Mouse (Mus musculus): ENCODE measurements around the gene Ehmt1.

GRCm38 (mm10) chr2:24806143-24806542, 113.3 kb downstream of the Ehmt1 start:
- TF ChIP-seq POLR2A (IDR thresholded peaks at IDR 0.05; ENCODE audit: insufficient read depth, low read depth, low read length), result no peak
- no peak for TF ChIP-seq CTCF (IDR thresholded peaks at IDR 0.05; ENCODE audit: insufficient read depth, low read depth, low read length)
